Mouse (Mus musculus) embryonic stem cell, embryonic (primary cell): ENCODE results near the gene Bahcc1.

Experiments used
- CTCF ChIA-PET, 4 experiments: fragments of 300-600 bp in 2 of 4; fragments of 350-600 bp in 2 of 4; sonication (Branson Sonifier 250); formaldehyde crosslinking; loops; one replicate each; lab custom pipeline; 2022; ENCODE audit warnings: inconsistent platforms in 2 of 4; lab: Charles Lee
- POLR2A ChIA-PET, 4 experiments: fragments of 300-600 bp in 2 of 4; fragments of 350-600 bp in 2 of 4; sonication (Branson Sonifier 250); formaldehyde crosslinking; loops; one replicate each; lab custom pipeline; 2022; ENCODE audit warnings: antibody characterized with exemption in 4 of 4, inconsistent platforms in 1 of 4; lab: Charles Lee

Bahcc1 gene

GRCm38 (mm10) chr11:120267676-120268075 lies 34.9 kb downstream of the Bahcc1 start:
- ChIA-PET CTCF (interaction anchor here in 2 of 4 experiments (0.6 to 1.8 kb wide), 7 partner anchors 12 to 203 kb away, joined by 3 to 9 read pairs (median 4); partner anchors contain the start of gene Bahcc1 (in 1 of the 2)), POLR2A (interaction anchor here in 3 of 4 experiments (0.6 to 5.7 kb wide), 18 partner anchors 14 to 1069 kb away, joined by 3 to 42 read pairs (median 6); partner anchors contain the start of genes Bahcc1 (in 1 of the 3) and Baiap2 (in 1 of the 3))

DNA sequence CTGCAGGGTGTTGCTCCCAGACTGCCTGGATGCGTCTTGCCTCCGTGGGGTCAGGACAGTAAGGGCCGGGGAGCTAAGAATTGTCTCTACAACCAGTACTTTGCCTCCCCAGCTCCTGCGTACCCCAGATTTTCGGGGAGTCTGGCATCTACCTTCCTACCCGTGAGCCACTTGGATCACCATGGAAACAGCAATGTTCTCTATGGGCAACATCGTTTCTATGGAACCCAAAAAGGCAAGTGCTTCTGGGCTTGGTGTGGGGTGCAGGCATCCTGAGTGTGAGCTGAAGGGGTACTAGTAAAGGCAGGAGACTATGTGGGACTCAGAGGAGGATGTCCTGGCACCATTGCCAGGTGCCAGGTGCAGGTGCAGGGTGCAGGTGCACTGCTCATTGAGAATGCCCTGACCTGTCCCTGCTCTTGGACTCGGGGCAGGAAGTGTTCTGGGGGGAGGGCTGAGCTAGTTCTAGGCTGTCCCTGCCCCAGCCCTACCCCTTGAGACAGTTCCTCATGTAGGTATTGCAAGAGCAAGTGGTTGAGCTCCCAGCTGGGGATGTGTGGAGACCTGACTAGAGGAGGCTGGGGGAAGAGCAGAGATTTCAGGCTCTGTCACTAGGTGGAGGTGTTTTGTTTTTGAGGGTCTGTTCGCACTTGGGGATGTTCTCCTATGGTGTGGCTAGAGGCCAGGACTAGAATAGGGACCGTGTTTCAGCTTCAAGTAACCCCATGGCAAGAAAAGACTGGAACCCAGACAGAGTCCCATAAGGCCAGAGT lies 35.6 kb downstream of the Bahcc1 start:
- ChIA-PET CTCF (interaction anchor here (0.6 to 2.3 kb wide), 12 partner anchors 11 to 693 kb away, joined by 3 to 9 read pairs (median 4); partner anchors contain the start of genes Bahcc1 (in 1 of the 4), Ndufaf8 (in 1 of the 4) and Tepsin (in 1 of the 4)), POLR2A (interaction anchor here in 3 of 4 experiments (0.6 to 5.7 kb wide), 27 partner anchors 12 to 326 kb away, joined by 3 to 42 read pairs (median 6); partner anchors contain the start of genes Bahcc1 (in 2 of the 3) and Baiap2 (in 1 of the 3))

GRCm38 (mm10) chr11:120269007-120269406 lies 36.3 kb downstream of the Bahcc1 start:
- POLR2A ChIA-PET = interaction anchor here in 3 of 4 experiments (0.6 to 5.7 kb wide), 26 partner anchors 11 to 327 kb away, joined by 3 to 42 read pairs (median 7); partner anchors contain the start of genes Bahcc1 (in 2 of the 3) and Baiap2 (in 1 of the 3)
- CTCF ChIA-PET = interaction anchor here in 3 of 4 experiments (0.6 to 2.3 kb wide), 7 partner anchors 16 to 692 kb away, joined by 3 to 7 read pairs (median 4); partner anchors contain the start of gene Bahcc1 (in 1 of the 3)

GRCm38 (mm10) chr11:120269498-120270104 lies 36.9 kb downstream of the Bahcc1 start:
- ChIA-PET CTCF (interaction anchor here in 2 of 4 experiments (0.6 to 2.3 kb wide), 5 partner anchors 17 to 204 kb away, joined by 3 to 7 read pairs (median 4); partner anchors contain the start of gene Bahcc1 (in 1 of the 2)), POLR2A (interaction anchor here in 3 of 4 experiments (0.6 to 5.7 kb wide), 31 partner anchors 11 to 327 kb away, joined by 3 to 42 read pairs (median 5); partner anchors contain the start of genes Bahcc1 (in 2 of the 3) and Baiap2 (in 2 of the 3))

- CTCF ChIA-PET = interaction anchor here in 1 of 4 experiments (0.6 to 0.8 kb wide), 3 partner anchors 11 to 125 kb away, joined by 3 read pairs; no protein-coding TSS in a partner anchor
- POLR2A ChIA-PET = interaction anchor here in 3 of 4 experiments (0.7 to 2.9 kb wide), 10 partner anchors 8 to 337 kb away, joined by 3 to 16 read pairs (median 3); partner anchors contain the start of gene Baiap2 (in 3 of the 3)
These were observed 46.6 kb downstream of the Bahcc1 start for GRCm38 (mm10) chr11:120279335-120279734.

DNA sequence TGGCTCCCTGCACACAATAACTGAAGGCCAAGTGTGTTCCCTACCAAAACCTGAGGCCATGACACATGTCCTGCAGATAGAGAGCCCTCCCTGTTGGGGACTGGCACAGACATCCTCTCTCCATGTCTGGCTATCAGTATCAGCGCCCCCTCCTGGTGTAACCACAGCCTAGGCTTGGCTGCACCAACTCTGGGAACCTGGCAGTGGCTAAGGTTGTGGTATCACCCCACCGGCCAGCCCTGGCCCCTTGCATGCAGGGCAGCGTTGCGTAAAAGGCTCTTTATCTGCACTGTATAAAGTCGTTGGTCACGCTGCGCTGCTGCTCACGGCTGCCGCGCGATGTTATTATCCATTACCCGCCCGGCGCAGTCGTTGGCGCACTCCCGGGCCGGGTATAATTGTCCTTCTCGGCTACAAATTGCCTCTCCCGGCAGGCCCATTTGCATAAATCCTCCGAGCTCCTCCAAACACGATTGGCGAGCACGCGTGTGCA lies 47.6 kb downstream of the Bahcc1 start:
- CTCF ChIA-PET = interaction anchor here in 2 of 4 experiments (0.8 to 2.0 kb wide), 2 partner anchors 21 to 24 kb away, joined by 3 to 5 read pairs; no protein-coding TSS in a partner anchor
- POLR2A ChIA-PET = interaction anchor here in 3 of 4 experiments (0.8 to 2.9 kb wide), 9 partner anchors 9 to 338 kb away, joined by 3 to 16 read pairs (median 3); partner anchors contain the start of gene Baiap2 (in 3 of the 3)

DNA sequence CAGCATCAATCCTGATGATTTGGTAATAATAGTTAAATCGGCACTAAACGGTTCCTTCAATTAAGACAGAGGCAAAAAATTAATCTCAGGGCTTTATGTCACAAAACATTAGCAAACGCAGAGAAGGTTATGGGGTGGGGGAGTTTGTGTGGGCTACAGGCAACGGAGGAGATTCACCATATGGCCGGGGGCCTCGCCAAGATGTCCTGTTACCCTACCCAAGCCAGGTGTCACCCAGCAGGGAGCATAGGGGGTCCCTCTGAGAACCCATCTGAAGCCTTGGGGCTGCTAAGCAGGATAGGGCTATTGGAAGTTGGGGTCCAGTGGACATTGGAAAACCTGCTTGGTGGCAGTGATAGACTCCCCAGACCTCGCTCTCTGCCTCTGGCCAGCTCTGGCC lies 48.0 kb downstream of the Bahcc1 start:
- POLR2A ChIA-PET = interaction anchor here in 3 of 4 experiments (0.8 to 2.9 kb wide), 6 partner anchors 9 to 339 kb away, joined by 3 to 16 read pairs (median 4); partner anchors contain the start of gene Baiap2 (in 1 of the 3)
- CTCF ChIA-PET = interaction anchor here in 2 of 4 experiments (0.8 to 2.0 kb wide), 2 partner anchors 21 to 24 kb away, joined by 3 to 5 read pairs; no protein-coding TSS in a partner anchor

DNA sequence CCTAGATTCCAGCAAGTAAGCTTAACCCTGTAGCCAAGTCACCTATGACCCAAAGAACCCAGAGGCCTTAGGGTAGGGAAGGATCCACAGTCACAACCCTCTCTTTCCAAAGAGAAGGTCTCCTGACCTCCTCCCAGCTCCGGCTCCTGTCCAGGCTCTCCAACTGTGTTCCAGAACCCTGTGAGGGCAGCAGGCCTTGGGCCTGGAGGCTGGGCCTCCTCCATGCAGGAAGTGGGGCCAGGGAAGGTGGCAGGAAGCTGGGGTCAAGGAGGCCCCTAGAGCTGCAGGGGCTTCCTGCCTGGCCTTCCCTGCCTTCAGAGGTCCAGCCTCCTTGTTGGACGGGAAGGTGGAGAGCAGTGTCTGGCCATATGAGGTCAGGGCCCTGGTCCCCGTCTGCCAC lies 48.5 kb downstream of the Bahcc1 start:
- ChIA-PET POLR2A (interaction anchor here in 2 of 4 experiments (1.2 to 2.9 kb wide), 3 partner anchors 8 to 12 kb away, joined by 4 to 16 read pairs (median 10); no protein-coding TSS in a partner anchor), CTCF (interaction anchor here in 2 of 4 experiments (0.8 to 2.0 kb wide), 2 partner anchors 20 to 24 kb away, joined by 3 to 5 read pairs; no protein-coding TSS in a partner anchor)

GRCm38 (mm10) chr11:120283542-120283941 lies 50.8 kb downstream of the Bahcc1 start:
- CTCF ChIA-PET = interaction anchor here in 1 of 4 experiments (0.6 kb wide), 1 partner anchor 43 kb away, joined by 3 read pairs; no protein-coding TSS in a partner anchor
- POLR2A ChIA-PET = interaction anchor here in 3 of 4 experiments (0.5 to 1.3 kb wide), 3 partner anchors 16 to 31 kb away, joined by 3 to 7 read pairs (median 4); no protein-coding TSS in a partner anchor

GRCm38 (mm10) chr11:120289644-120290043 lies 56.9 kb downstream of the Bahcc1 start:
- ChIA-PET POLR2A (interaction anchor here in 3 of 4 experiments (0.5 to 2.0 kb wide), 11 partner anchors 8 to 195 kb away, joined by 3 to 5 read pairs (median 3); partner anchors contain the start of gene Mrpl12 (in 1 of the 3)), CTCF (interaction anchor here in 2 of 4 experiments (0.5 to 1.3 kb wide), 3 partner anchors 8 to 52 kb away, joined by 3 read pairs; no protein-coding TSS in a partner anchor)

DNA sequence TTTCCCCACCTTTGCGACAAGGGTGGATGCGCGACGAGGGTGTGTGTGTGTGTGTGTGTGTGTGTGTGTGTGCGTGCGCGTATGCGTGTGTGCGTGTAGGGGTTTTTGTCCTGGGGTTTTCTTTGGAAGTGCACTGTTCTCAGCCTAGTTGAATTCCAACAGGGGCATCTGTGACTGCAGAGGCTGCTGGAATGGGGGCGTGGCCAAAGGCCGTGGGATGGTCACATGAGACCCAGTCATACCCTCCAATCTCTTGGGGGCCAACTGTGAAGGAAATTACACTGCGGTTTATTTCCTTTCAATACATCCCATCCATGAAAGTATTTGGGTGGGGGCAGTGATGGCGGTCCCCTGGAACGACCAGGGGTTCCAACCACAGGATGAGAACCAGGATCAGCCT lies 57.5 kb downstream of the Bahcc1 start:
- POLR2A ChIA-PET = interaction anchor here in 3 of 4 experiments (0.6 to 2.0 kb wide), 6 partner anchors 10 to 194 kb away, joined by 3 to 4 read pairs (median 3); partner anchors contain the start of gene Mrpl12 (in 1 of the 3)

GRCm38 (mm10) chr11:120293714-120294113 lies 61.0 kb downstream of the Bahcc1 start:
- CTCF ChIA-PET = interaction anchor here in 1 of 4 experiments (1.0 kb wide), 1 partner anchor 14 kb away, joined by 3 read pairs; no protein-coding TSS in a partner anchor

More for the DNA sequence above, 57.5 kb downstream of the Bahcc1 start:
- CTCF ChIA-PET = interaction anchor here in 2 of 4 experiments (0.9 to 1.3 kb wide), 2 partner anchors 8 to 16 kb away, joined by 3 read pairs; no protein-coding TSS in a partner anchor

GRCm38 (mm10) chr11:120296305-120297144 lies 63.8 kb downstream of the Bahcc1 start:
- POLR2A ChIA-PET = interaction anchor here (0.7 to 3.1 kb wide), 25 partner anchors 9 to 354 kb away, joined by 3 to 13 read pairs (median 4); partner anchors contain the start of genes Bahcc1 (in 1 of the 4), Baiap2 (in 1 of the 4), Faap100 (in 1 of the 4) and Mrpl12 (in 1 of the 4)
- CTCF ChIA-PET = interaction anchor here (0.6 to 3.4 kb wide), 8 partner anchors 9 to 227 kb away, joined by 3 to 9 read pairs (median 4); no protein-coding TSS in a partner anchor

More at GRCm38 (mm10) chr11:120293714-120294113, 61.0 kb downstream of the Bahcc1 start:
- POLR2A ChIA-PET = interaction anchor here in 3 of 4 experiments (0.6 to 2.1 kb wide), 11 partner anchors 10 to 1084 kb away, joined by 3 to 7 read pairs (median 4); no protein-coding TSS in a partner anchor

DNA sequence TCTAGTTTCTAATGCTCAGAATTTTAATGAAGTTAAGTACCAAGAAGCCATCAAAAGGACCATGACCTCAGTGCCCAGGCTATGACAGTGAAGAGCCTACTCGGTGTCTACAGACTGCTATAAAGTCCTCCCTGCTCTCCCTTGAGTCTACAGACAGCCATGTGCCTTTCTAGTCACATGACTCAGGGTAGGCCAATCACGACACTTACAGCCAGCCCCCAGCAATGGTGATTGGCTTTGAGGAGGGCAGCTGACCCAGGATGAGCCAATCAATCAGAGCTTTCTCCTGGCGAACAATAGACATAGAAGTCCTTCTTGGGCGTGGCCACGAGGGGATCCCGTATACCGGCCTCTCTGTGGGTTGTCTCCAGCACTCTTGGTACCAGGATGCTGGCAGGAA lies 65.0 kb downstream of the Bahcc1 start:
- CTCF ChIA-PET = interaction anchor here (0.5 to 3.4 kb wide), 10 partner anchors 8 to 1157 kb away, joined by 3 to 9 read pairs (median 4); no protein-coding TSS in a partner anchor
- POLR2A ChIA-PET = interaction anchor here in 3 of 4 experiments (0.5 to 3.1 kb wide), 22 partner anchors 8 to 377 kb away, joined by 3 to 13 read pairs (median 4); partner anchors contain the start of genes Aatk (in 1 of the 3), Baiap2 (in 1 of the 3) and Slc38a10 (in 1 of the 3)
